Mouse (Mus musculus) heart, embryonic 10.5 days (tissue): ENCODE results near the gene Cd300ld5. TPM values are rescaled to one million over a fixed set of nuclear protein-coding genes. Genes with fewer than 3 reads are reported as not detected.
"Not testable (repeated sequence)": the region's sequence is repeated elsewhere in the genome, so short reads cannot be mapped to it uniquely, and the experiment has no call there.

ENCODE experiments used
- DNase-seq: peaks from one replicate; pipeline ENCODE4 v3.0.0-alpha.2; 2017; ENCODE audit warnings: low spot score
- H3K27ac ChIP-seq: fragments of 300-500 bp; sonication (generic); 2 replicates; pipeline ENCODE4 v1.5.1; 2016; ENCODE audit warnings: mild to moderate bottlenecking
- H3K27me3 ChIP-seq: fragments of 300-500 bp; sonication (generic); 2 replicates; pipeline ENCODE4 v1.6.1; 2016; ENCODE audit warnings: mild to moderate bottlenecking; ENCODE audit not compliant: poor library complexity, insufficient read depth, severe bottlenecking
- H3K36me3 ChIP-seq: fragments of 300-500 bp; sonication (generic); 2 replicates; pipeline ENCODE4 v1.6.1; 2016; ENCODE audit warnings: mild to moderate bottlenecking, moderate library complexity
- H3K4me1 ChIP-seq: fragments of 300-500 bp; sonication (generic); 2 replicates; pipeline ENCODE4 v1.6.1; 2016; ENCODE audit warnings: mild to moderate bottlenecking
- H3K4me3 ChIP-seq: fragments of 300-500 bp; sonication (generic); 2 replicates; pipeline ENCODE4 v1.5.1; 2016; ENCODE audit warnings: mild to moderate bottlenecking, moderate library complexity
- H3K9me3 ChIP-seq: fragments of 300-500 bp; sonication (generic); 2 replicates; pipeline ENCODE4 v1.6.1; 2016; ENCODE audit warnings: mild to moderate bottlenecking, moderate library complexity
- WGBS: fragments of 180-500 bp; shearing (Covaris S2); methylation state at CpG from one replicate; pipeline ENCODE4 v1.1.7; 2016; 5-methylcytosine and 5-hydroxymethylcytosine counted together
- polyA plus RNA-seq: library from polyadenylated mRNA; unstranded; fragments of >200 nt; fragmentation: Nextera tagmentation; extraction: Ambion mirVana; gene quantifications from 2 replicates; pipeline ENCODE4 v1.2.1, GENCODE M21; 2016

Cd300ld5 gene
- polyA plus RNA-seq, 1 experiment from 2014 or later, result not detected

- Histone ChIP-seq H3K27me3 (0 out of 2 replicates have a peak, but pooled peaks cover 5% of the 10 kb centered on the region), H3K27ac (peak overlapping the region; percentile 12; the same call in 1 of the 2 replicates), H3K36me3 (no peaks in the 10 kb centered on the region), H3K4me3 (peak overlapping the region; percentile 22; the same call in 1 of the 2 replicates), H3K4me1 (peaks cover 11% of the 10 kb centered on the region), H3K9me3 (no peaks in the 10 kb centered on the region)
- no peak for DNase-seq
- 29% methylated on average over 14 of the region's 14 CpGs for WGBS
Observed at GRCm38 (mm10) chr11:115071631-115072294, 34.2 kb upstream of the Cd300ld5 start.

DNA sequence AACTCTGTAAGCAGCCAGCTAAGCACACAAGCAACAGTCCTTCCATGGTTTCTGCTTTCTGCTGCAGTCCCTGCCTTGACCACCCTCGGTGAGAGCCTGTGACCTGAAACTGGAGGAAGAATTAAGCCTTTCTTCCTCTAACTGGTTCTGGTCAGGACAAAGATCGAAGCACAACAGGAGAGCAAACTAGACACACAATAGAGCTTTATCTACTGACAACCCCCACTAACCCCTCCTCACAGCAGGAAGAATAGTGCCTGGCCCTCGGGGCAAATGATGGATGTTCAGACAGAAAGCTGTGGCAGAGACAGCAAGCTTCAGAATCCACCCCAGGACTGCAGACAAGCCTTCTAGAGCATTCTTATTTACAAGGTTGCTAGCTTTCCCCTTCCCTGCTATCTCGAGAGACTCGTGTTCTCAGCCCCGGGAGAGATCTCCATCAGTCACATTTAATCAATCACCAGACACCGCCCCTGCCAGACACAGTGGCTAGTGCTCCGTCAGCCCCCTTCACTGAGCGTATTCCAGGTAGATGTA, 33.5 kb upstream of the Cd300ld5 start:
- Histone ChIP-seq H3K4me3 (peak overlapping the region; percentile 22; the same call in 1 of the 2 replicates), H3K27ac (no peak overlapping the region), H3K36me3 (no peaks in the 10 kb centered on the region), H3K9me3 (no peaks in the 10 kb centered on the region), H3K4me1 (peaks cover 11% of the 10 kb centered on the region), H3K27me3 (0 out of 2 replicates have a peak, but pooled peaks cover 5% of the 10 kb centered on the region)
- WGBS, result 10% methylated on average over 9 of the region's 9 CpGs
- DNase-seq, result no peak

GRCm38 (mm10) chr11:115066768-115067167, 29.2 kb upstream of the Cd300ld5 start:
- no peak for DNase-seq
- WGBS, result 66% methylated on average over 6 of the region's 6 CpGs

GRCm38 (mm10) chr11:115062077-115062476, 24.5 kb upstream of the Cd300ld5 start, which contains the start of gene Cd300e:
TSS of gene Cd300e (minus strand) at chr11:115062177.
- DNase-seq, result no peak
- 51% methylated on average over 5 of the region's 5 CpGs for WGBS
- Histone ChIP-seq H3K9me3 (no peaks in the 10 kb centered on the region), H3K36me3 (no peaks in the 10 kb centered on the region), H3K27me3 (no peaks in the 10 kb centered on the region), H3K27ac (no peak within 1 kb of the TSS), H3K4me3 (no peak within 1 kb of the TSS), H3K4me1 (no peaks in the 10 kb centered on the region; the same call in 1 of the 2 replicates)

More at GRCm38 (mm10) chr11:115066768-115067167, 29.2 kb upstream of the Cd300ld5 start:
- Histone ChIP-seq H3K4me1 (peaks cover 11% of the 10 kb centered on the region), H3K9me3 (no peaks in the 10 kb centered on the region), H3K27ac (no peak overlapping the region), H3K27me3 (0 out of 2 replicates have a peak, but pooled peaks cover 5% of the 10 kb centered on the region), H3K36me3 (no peaks in the 10 kb centered on the region), H3K4me3 (no peak overlapping the region)

DNA sequence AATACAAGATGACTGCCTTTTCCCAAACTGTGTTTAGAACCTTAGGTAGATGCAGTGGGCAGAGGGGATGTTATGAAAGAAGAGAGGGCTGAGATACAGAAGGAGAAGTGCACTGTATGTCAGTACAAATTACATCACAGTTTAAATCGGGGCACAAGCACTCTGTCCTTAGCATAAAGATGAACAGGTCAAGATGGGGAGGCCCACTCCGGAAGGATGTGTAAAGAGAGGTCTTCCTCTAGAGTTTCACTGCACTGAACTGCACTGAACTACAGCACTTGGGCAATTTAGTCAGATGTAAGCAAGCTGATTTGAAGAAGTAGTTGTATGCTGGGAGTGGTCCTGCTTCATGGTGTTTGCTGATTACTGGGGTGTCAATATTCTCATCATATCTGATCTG, 22.2 kb upstream of the Cd300ld5 start:
- Histone ChIP-seq H3K4me1 (no peaks in the 10 kb centered on the region; the same call in 1 of the 2 replicates), H3K27me3 (no peaks in the 10 kb centered on the region), H3K4me3 (no peak overlapping the region), H3K27ac (no peak overlapping the region), H3K9me3 (no peaks in the 10 kb centered on the region), H3K36me3 (no peaks in the 10 kb centered on the region)
- DNase-seq, result no peak
- 80% methylated on average over 2 of the region's 2 CpGs for WGBS

- Histone ChIP-seq H3K27ac (no peak overlapping the region), H3K4me3 (no peak overlapping the region), H3K36me3 (no peaks in the 10 kb centered on the region), H3K4me1 (no peaks in the 10 kb centered on the region; the same call in 1 of the 2 replicates), H3K27me3 (no peaks in the 10 kb centered on the region), H3K9me3 (no peaks in the 10 kb centered on the region)
- DNase-seq, result no peak
- WGBS, result 69% methylated on average over 4 of the region's 4 CpGs
Observed at GRCm38 (mm10) chr11:115058701-115059100, 21.1 kb upstream of the Cd300ld5 start.

DNA sequence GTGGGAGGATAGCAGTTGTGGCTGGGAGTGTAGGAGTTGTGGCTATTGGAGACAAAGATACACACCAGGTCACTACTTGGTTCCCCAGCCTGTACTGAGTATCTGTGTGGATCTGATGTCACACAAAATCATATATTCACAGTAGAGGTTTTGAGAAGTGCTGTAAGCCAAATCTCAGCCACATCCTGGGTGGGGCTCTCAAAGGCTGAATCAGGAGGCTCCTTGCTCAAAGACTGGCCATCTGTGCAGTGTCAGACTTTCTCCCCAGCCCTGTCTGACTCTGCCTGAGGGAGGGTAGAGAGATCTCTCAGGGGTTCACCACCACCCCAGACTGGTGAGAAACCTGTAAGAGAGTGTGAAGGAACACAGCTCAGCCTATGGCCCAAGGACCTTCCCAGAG, 17.0 kb upstream of the Cd300ld5 start:
- no peak overlapping the region for H3K27ac ChIP-seq
- no peaks in the 10 kb centered on the region for H3K9me3 ChIP-seq
- no peak overlapping the region for H3K4me3 ChIP-seq
- H3K27me3 ChIP-seq, result no peaks in the 10 kb centered on the region
- H3K36me3 ChIP-seq, result no peaks in the 10 kb centered on the region
- no peaks in the 10 kb centered on the region for H3K4me1 ChIP-seq
- no peak for DNase-seq

GRCm38 (mm10) chr11:115052991-115053390, 15.4 kb upstream of the Cd300ld5 start:
- no peaks in the 10 kb centered on the region for H3K27me3 ChIP-seq
- no peak for DNase-seq
- no peak overlapping the region for H3K4me3 ChIP-seq
- H3K4me1 ChIP-seq, result no peaks in the 10 kb centered on the region
- no peaks in the 10 kb centered on the region for H3K36me3 ChIP-seq
- H3K9me3 ChIP-seq, result no peaks in the 10 kb centered on the region
- 78% methylated on average over 1 of the region's 1 CpGs for WGBS
- H3K27ac ChIP-seq, result no peak overlapping the region

- H3K27ac ChIP-seq, result no peak overlapping the region
- H3K27me3 ChIP-seq, result no peaks in the 10 kb centered on the region
- DNase-seq, result no peak
- H3K4me3 ChIP-seq, result no peak overlapping the region
- no peaks in the 10 kb centered on the region for H3K4me1 ChIP-seq
- H3K9me3 ChIP-seq, result no peaks in the 10 kb centered on the region
- WGBS, result 4% methylated on average over 9 of the region's 9 CpGs
- no peaks in the 10 kb centered on the region for H3K36me3 ChIP-seq
Observed at GRCm38 (mm10) chr11:115052206-115052605, 14.6 kb upstream of the Cd300ld5 start.

DNA sequence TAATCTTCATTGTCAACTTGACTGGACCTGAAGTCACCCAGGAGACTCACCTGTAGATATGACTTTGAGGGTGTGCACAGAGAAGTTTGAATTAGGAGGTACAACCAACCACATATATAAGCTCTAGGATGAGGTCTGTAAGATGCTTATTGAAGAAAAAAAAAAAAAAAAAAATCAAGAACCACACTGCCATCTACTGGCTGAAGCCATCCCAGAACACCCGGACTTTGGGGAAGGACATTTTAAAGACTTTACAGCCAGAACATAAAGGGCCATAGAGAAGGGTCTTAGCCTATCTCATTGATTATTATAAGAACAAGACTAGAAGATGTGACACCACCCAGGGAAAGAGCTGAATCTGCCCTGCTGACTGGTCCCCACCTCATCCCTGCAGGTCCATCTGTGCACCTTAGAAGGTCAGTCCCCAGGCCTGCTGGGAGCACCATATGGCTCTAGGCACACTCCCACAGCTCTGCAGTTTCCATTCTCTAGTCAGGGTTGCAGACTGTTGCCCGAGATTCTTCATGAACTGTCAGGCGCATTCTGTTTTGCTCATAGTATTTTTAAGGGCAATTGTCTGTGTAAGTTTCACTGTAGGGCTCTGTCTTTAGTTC, 11.8 kb upstream of the Cd300ld5 start:
- DNase-seq, result no peak
- Histone ChIP-seq H3K27ac (no peak overlapping the region), H3K4me1 (no peaks in the 10 kb centered on the region), H3K9me3 (no peaks in the 10 kb centered on the region), H3K36me3 (no peaks in the 10 kb centered on the region), H3K4me3 (no peak overlapping the region), H3K27me3 (no peaks in the 10 kb centered on the region)
- WGBS, result 35% methylated on average over 3 of the region's 3 CpGs

DNA sequence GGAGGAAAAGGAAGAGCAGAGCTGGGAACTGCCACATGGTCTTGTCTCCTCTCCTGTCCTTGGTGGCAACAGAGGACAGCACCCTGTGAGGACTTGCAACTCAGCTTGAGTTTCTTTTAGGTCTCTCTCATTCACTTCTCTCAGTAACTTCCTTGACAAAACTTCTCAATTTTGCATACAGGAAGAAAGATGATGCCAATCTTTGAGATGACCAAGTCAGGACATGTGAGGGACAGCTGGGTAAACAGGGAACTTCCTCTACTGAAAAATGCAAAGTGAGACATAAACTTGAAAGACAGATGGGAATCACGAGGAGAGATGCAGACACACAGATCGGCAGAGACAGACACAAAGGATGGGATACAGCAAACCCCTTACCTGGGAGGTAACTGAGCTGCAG, 10.7 kb upstream of the Cd300ld5 start, which contains the start of gene Cd300ld3:
Gene Cd300ld3 (minus strand): TSS at position 151 of the 400 bp plus-strand sequence.
- 69% methylated on average over 2 of the region's 2 CpGs for WGBS
- Histone ChIP-seq H3K4me1 (no peaks in the 10 kb centered on the region), H3K36me3 (no peaks in the 10 kb centered on the region), H3K4me3 (no peak within 1 kb of the TSS), H3K27ac (no peak within 1 kb of the TSS), H3K9me3 (no peaks in the 10 kb centered on the region), H3K27me3 (no peaks in the 10 kb centered on the region)
- DNase-seq, result no peak

DNA sequence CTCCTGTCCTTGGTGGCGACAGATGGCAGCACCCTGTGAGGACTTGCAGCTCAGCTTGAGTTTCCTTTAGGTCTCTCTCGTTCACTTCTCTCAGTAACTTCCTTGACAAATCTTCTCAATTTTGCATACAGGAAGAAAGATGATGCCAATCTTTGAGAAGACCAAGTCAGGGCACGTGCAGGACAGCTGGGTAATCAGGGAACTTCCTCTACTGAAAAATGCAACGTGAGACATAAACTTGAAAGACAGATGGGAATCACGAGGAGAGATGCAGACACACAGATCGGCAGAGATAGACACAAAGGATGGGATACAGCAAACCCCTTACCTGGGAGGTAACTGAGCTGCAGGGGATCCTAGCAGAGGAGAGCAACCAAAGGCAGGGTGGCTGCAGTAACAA, 10.7 kb downstream of the Cd300ld5 start, which contains the start of gene Cd300ld4:
Gene Cd300ld4 (minus strand): TSS at position 101 of the 400 bp plus-strand sequence.
- not testable (repeated sequence) for DNase-seq, H3K36me3 ChIP-seq, H3K9me3 ChIP-seq, H3K27me3 ChIP-seq, H3K4me1 ChIP-seq, H3K27ac ChIP-seq, H3K4me3 ChIP-seq
- WGBS, result no CpG with 5 or more reads among the region's 6 CpGs

DNA sequence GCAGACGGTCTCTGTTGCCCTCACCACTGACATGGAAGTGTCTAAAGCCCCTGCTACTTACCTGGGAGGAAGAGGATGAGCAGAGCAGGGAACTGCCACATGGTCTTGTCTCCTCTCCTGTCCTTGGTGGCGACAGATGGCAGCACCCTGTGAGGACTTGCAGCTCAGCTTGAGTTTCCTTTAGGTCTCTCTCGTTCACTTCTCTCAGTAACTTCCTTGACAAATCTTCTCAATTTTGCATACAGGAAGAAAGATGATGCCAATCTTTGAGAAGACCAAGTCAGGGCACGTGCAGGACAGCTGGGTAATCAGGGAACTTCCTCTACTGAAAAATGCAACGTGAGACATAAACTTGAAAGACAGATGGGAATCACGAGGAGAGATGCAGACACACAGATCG, 21.5 kb downstream of the Cd300ld5 start, which contains the start of gene Cd300ld2:
Gene Cd300ld2 (minus strand): TSS at position 101 of the 400 bp plus-strand sequence.
- not testable (repeated sequence) for H3K36me3 ChIP-seq, DNase-seq, H3K4me1 ChIP-seq, H3K9me3 ChIP-seq, H3K27me3 ChIP-seq, H3K4me3 ChIP-seq, H3K27ac ChIP-seq
- WGBS, result no CpG with 5 or more reads among the region's 7 CpGs
